In the genomic region with DNA sequence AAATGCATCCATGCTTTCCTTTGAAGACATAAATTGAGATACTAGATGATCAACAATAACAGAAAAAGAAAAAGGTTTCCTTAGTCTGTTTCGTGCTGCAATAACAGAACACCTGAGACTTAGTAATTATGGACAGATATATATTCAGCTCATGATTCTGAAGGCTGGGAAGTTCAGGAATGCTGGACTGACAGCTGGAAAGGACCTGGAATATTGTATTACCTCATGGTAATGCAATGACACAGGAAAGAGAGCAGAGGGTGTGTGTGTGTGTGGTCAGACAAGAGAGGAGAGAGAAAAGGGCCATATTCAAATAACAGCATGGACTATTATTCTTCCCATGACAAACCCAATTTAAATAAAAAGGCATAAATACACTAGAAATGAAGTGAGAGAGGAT, we compare ENCODE assay signal across 16 mouse cellular contexts.
"Had no signal": no experiment of that assay in that cellular context is flagged by ENCODE, and none has a peak within 500 bp of the region (broad histone marks: within the 10 kb centered on the region; RNA-seq: fewer than 3 reads in every experiment).

No protein-coding gene starts in this region.

- H3K36me3 ChIP-seq: neural tube, embryonic 13.5 days; neural tube, embryonic 15.5 days; stomach, embryonic 15.5 days had no signal

- H3K9ac ChIP-seq: neural tube, embryonic 13.5 days; neural tube, embryonic 15.5 days; stomach, embryonic 15.5 days had no signal

- H3K4me2 ChIP-seq: neural tube, embryonic 13.5 days; neural tube, embryonic 15.5 days; stomach, embryonic 15.5 days had no signal

- DNase-seq: retina, postnatal 1 day; right cerebral cortex, adult 18-20 months; right cerebral cortex, postnatal 14 days; right cerebral cortex, postnatal 25 days; right cerebral cortex, postnatal 4 days; spleen, adult 18-20 months; thymus, adult 18-20 months; thymus, adult 2 months; thymus, postnatal 14 days; thymus, postnatal 25 days; thymus, postnatal 36 days; thymus, postnatal 4 days had no signal

- H3K4me1 ChIP-seq: neural tube, embryonic 13.5 days; neural tube, embryonic 15.5 days; stomach, embryonic 15.5 days had no signal

- H3K4me3 ChIP-seq: neural tube, embryonic 13.5 days; neural tube, embryonic 15.5 days; stomach, embryonic 15.5 days had no signal

- H3K27ac ChIP-seq: neural tube, embryonic 13.5 days; neural tube, embryonic 15.5 days; stomach, embryonic 15.5 days; stomach, postnatal 0 days had no signal

- H3K9me3 ChIP-seq: neural tube, embryonic 13.5 days; neural tube, embryonic 15.5 days; stomach, embryonic 15.5 days had no signal

- H3K27me3 ChIP-seq: neural tube, embryonic 13.5 days; neural tube, embryonic 15.5 days; stomach, embryonic 15.5 days had no signal
